19 mouse cellular contexts compared by ENCODE assay signal in genomic region chr5:27679151-27679550, GRCm38 (mm10).
DNase-seq lines count a peak whose midpoint lies in the region; ATAC-seq and TF ChIP-seq lines count a peak whose summit lies in the region.
"Had no signal": no experiment of that assay in that cellular context is flagged by ENCODE, and none has a peak within 500 bp of the region (broad histone marks: within the 10 kb centered on the region; RNA-seq: fewer than 3 reads in every experiment).

No protein-coding gene starts in this region.

- H3K9ac ChIP-seq in CH12.LX (ENCODE audit: insufficient read depth, low read depth) = no peak overlapping the region
- no peak overlapping the region for H3K9ac ChIP-seq in hindbrain, embryonic 13.5 days
- H3K9ac ChIP-seq: embryonic facial prominence, embryonic 12.5 days; forebrain, embryonic 15.5 days; heart, embryonic 15.5 days; hindbrain, embryonic 14.5 days; intestine, embryonic 15.5 days had no signal

- H3K4me3 ChIP-seq in CH12.LX (replicated peaks in 1 of 3; ENCODE audit: low read depth in 2 of 3, low read length in 2 of 3, poor library complexity in 1 of 3) = no peak overlapping the region
- H3K4me3 ChIP-seq in hindbrain, embryonic 13.5 days = no peak overlapping the region
- H3K4me3 ChIP-seq: embryonic facial prominence, embryonic 12.5 days; forebrain, embryonic 15.5 days; heart, embryonic 15.5 days; intestine, embryonic 15.5 days had no signal

- no peak for TF ChIP-seq EP300 in CH12.LX (IDR thresholded peaks at IDR 0.05; ENCODE audit: low read length)

- no peaks in the 10 kb centered on the region for H3K36me3 ChIP-seq in CH12.LX (replicated peaks in 1 of 2; ENCODE audit: control insufficient read depth in 1 of 2, insufficient read depth in 1 of 2, low read length in 1 of 2)
- peaks cover 7% of the 10 kb centered on the region for H3K36me3 ChIP-seq in hindbrain, embryonic 13.5 days
- H3K36me3 ChIP-seq: embryonic facial prominence, embryonic 12.5 days; forebrain, embryonic 15.5 days; heart, embryonic 15.5 days; intestine, embryonic 15.5 days had no signal

- in situ Hi-C loops in CH12.LX (cut with MboI; ENCODE audit: low pct_ligation_motif_present, low pct_unique_long_range_greater_than_20kb, low sequenced_read_pairs) = no loop called here

- TF ChIP-seq RAD21 in CH12.LX (IDR thresholded peaks at IDR 0.05; ENCODE audit: low read depth, low read length) = no peak

- TF ChIP-seq POLR2A in CH12.LX (IDR thresholded peaks at IDR 0.05; ENCODE audit: low read depth, low read length) = no peak

- peak; percentile 17 for DNase-seq in adrenal gland, postnatal 25 days
- DNase-seq in adrenal gland, postnatal 10 days = no peak
- DNase-seq in 3134 (ENCODE audit: extremely low read depth, insufficient read length, low spot score) (peak; percentile 20), CH12.LX (ENCODE audit: extremely low read depth) (no peak)
- peak; percentile 34 for DNase-seq in brain, adult 2 months (ENCODE audit: low read depth, low spot score)
- DNase-seq in thymus, postnatal 10 days (ENCODE audit: low spot score in 2 of 2) = no peak
- DNase-seq: cerebellum, adult 11-12 months; cerebellum, adult 9-10 months; cerebellum, postnatal 25 days; gastrocnemius, postnatal 36 days; heart, adult 11 months; heart, postnatal 14 days had no signal

- no peaks in the 10 kb centered on the region for H3K9me3 ChIP-seq in CH12.LX (replicated peaks; ENCODE audit: low read length)
- H3K9me3 ChIP-seq in hindbrain, embryonic 13.5 days = no peaks in the 10 kb centered on the region
- H3K9me3 ChIP-seq: embryonic facial prominence, embryonic 12.5 days; forebrain, embryonic 15.5 days; heart, embryonic 15.5 days; intestine, embryonic 15.5 days had no signal

- no peak overlapping the region for H3K4me2 ChIP-seq in CH12.LX (ENCODE audit: insufficient read depth, low read depth, poor library complexity, severe bottlenecking)
- H3K4me2 ChIP-seq in hindbrain, embryonic 13.5 days = no peak overlapping the region
- H3K4me2 ChIP-seq: embryonic facial prominence, embryonic 12.5 days; forebrain, embryonic 15.5 days; heart, embryonic 15.5 days; hindbrain, embryonic 14.5 days; intestine, embryonic 15.5 days had no signal

- peaks cover 3 to 28% of the 10 kb centered on the region in 2 experiments; a peak in 2 of 4 replicates for H3K4me1 ChIP-seq in CH12.LX (ENCODE audit: control insufficient read depth in 1 of 2, insufficient read depth in 2 of 2)
- H3K4me1 ChIP-seq in hindbrain, embryonic 13.5 days (replicated peaks) = no peaks in the 10 kb centered on the region
- H3K4me1 ChIP-seq: embryonic facial prominence, embryonic 12.5 days; forebrain, embryonic 15.5 days; heart, embryonic 15.5 days; intestine, embryonic 15.5 days had no signal

- dilution Hi-C loops in CH12.LX (cut with MboI; ENCODE audit: extremely low pct_ligation_motif_present, extremely low pct_unique_long_range_greater_than_20kb, low sequenced_read_pairs) = no loop called here

- WGBS in hindbrain, embryonic 13.5 days = 90% methylated on average over 1 of the region's 1 CpGs

- no peaks in the 10 kb centered on the region for H3K79me2 ChIP-seq in CH12.LX (replicated peaks; ENCODE audit: control insufficient read depth, extremely low read depth, insufficient read depth, poor library complexity, severe bottlenecking)

- TF ChIP-seq CTCF in CH12.LX (conservative IDR thresholded peaks at IDR 0.05 in 1 of 2, IDR thresholded peaks at IDR 0.05 in 1 of 2; ENCODE audit: low read depth in 2 of 2, low read length in 2 of 2) = no peak

- no peak for ATAC-seq in hindbrain, embryonic 13.5 days (ENCODE audit: low FRiP score)
- ATAC-seq: CD4-positive, CD25-positive, alpha-beta regulatory T cell, adult 4 months; forebrain, embryonic 15.5 days; intestine, embryonic 15.5 days had no signal

- no peak overlapping the region for H3K27ac ChIP-seq in CH12.LX (ENCODE audit: insufficient read depth, low read depth)
- no peak overlapping the region for H3K27ac ChIP-seq in hindbrain, embryonic 13.5 days
- H3K27ac ChIP-seq: embryonic facial prominence, embryonic 12.5 days; forebrain, embryonic 15.5 days; heart, embryonic 15.5 days; hindbrain, embryonic 14.5 days; intestine, embryonic 15.5 days had no signal

- H3K27me3 ChIP-seq in CH12.LX (replicated peaks) = peaks cover 5% of the 10 kb centered on the region
- H3K27me3 ChIP-seq in hindbrain, embryonic 13.5 days = no peaks in the 10 kb centered on the region
- H3K27me3 ChIP-seq: embryonic facial prominence, embryonic 12.5 days; forebrain, embryonic 15.5 days; heart, embryonic 15.5 days; intestine, embryonic 15.5 days had no signal

TF ChIP-seq in CH12.LX, 34 proteins besides CTCF, POLR2A, EP300 and RAD21:
- TF ChIP-seq BHLHE40 (IDR thresholded peaks at IDR 0.05; ENCODE audit: low read depth, low read length) (no peak), MEF2A (IDR thresholded peaks at IDR 0.05; ENCODE audit: borderline replicate concordance, low read depth, low read length) (no peak), MAFK (IDR thresholded peaks at IDR 0.05; ENCODE audit: insufficient replicate concordance, low read length) (peak; percentile 69)

Comparison
In these comparisons a context has a peak if more than half of its experiments do, and no peak if none do; other contexts are left out.
1. DNase-seq: peak in adrenal gland, postnatal 25 days (single experiment), 3134 (single experiment) and brain, adult 2 months (single experiment); none in adrenal gland, postnatal 10 days (single experiment), CH12.LX (single experiment) and thymus, postnatal 10 days (0 of 2).